Mouse (Mus musculus): ENCODE measurements around the gene Car2. TPM values are rescaled to one million over a fixed set of nuclear protein-coding genes. Genes with fewer than 3 reads are reported as not detected.

Gene Car2
- polyA plus RNA-seq, 1 experiment from 2014 or later = 38.2 TPM

DNA sequence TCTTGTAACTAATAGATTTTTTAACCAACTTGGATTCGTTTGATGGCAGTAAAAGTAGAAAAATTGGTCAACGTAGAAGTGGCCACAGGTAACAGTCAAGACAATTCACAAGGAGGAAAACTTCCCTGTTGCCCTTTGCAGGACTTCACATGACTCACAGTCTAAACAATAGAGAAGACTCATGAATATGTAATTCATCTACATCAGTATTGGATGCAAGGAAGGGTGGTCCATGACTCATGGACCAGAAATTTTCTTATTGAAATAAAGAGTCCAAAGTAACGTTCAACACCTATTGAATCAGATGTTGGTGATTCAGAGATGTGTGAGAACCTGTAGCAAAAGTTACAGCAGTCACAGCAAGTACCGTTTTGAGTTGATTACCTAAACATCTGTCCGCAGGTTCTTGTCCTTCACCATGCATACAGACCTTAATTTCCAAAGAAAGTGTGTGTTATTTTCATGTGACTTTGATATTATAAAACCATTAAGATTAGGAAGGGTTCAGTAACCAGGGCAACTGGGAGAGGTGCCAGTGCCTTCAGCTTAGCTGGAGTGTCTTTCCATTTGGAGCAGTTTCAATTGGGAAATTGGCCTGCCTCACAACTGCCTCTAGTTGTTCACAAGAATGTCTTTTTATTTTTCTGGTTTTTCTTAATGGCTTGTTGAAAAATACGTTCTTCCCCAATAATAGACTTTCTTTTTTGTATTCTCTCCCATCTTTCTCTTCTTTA, 62.2 kb downstream of the Car2 start:
- ATAC-seq (ENCODE audit: low FRiP score, low TSS enrichment) = no peak
- WGBS = 83% methylated on average over 6 of the region's 6 CpGs
- Histone ChIP-seq H3K4me3 (ENCODE audit: low read length) (no peak overlapping the region), H3K27ac (ENCODE audit: low read depth, low read length) (no peak overlapping the region), H3K9me3 (ENCODE audit: control insufficient read depth, low read length) (no peaks in the 10 kb centered on the region), H3K27me3 (ENCODE audit: control insufficient read depth, insufficient read depth, low read length) (no peaks in the 10 kb centered on the region), H3K36me3 (ENCODE audit: control insufficient read depth, insufficient read depth, low read length) (no peaks in the 10 kb centered on the region), H3K4me1 (ENCODE audit: control insufficient read depth, insufficient read depth, low read length) (no peaks in the 10 kb centered on the region), H3K4me2 (replicated peaks; ENCODE audit: low read depth, low read length) (no peak overlapping the region), H3K9ac (ENCODE audit: low read depth, low read length) (no peak overlapping the region)

GRCm38 (mm10) chr3:14950031-14950430, 64.0 kb downstream of the Car2 start:
- Histone ChIP-seq H3K9me3 (ENCODE audit: control insufficient read depth, low read length) (no peaks in the 10 kb centered on the region), H3K27ac (ENCODE audit: low read depth, low read length) (no peak overlapping the region), H3K36me3 (ENCODE audit: control insufficient read depth, insufficient read depth, low read length) (no peaks in the 10 kb centered on the region), H3K27me3 (ENCODE audit: control insufficient read depth, insufficient read depth, low read length) (no peaks in the 10 kb centered on the region), H3K9ac (ENCODE audit: low read depth, low read length) (no peak overlapping the region), H3K4me1 (ENCODE audit: control insufficient read depth, insufficient read depth, low read length) (no peaks in the 10 kb centered on the region), H3K4me2 (replicated peaks; ENCODE audit: low read depth, low read length) (no peak overlapping the region), H3K4me3 (ENCODE audit: low read length) (no peak overlapping the region)
- 91% methylated on average over 2 of the region's 2 CpGs for WGBS
- ATAC-seq (ENCODE audit: low FRiP score, low TSS enrichment) = no peak

Other genes starting within 250 kb of the Car2 start
- 4.2 and 4.7 TPM in 2 replicates for gene Car13, start 244.5 kb upstream of the Car2 start, polyA plus RNA-seq (2014; fragmentation: Nextera tagmentation; extraction: Ambion mirVana)
- not detected in 2 replicates for gene Car1, start 77.9 kb upstream of the Car2 start, polyA plus RNA-seq (2014; fragmentation: Nextera tagmentation; extraction: Ambion mirVana)
- gene Car3, start 22.8 kb upstream of the Car2 start, polyA plus RNA-seq (2014; fragmentation: Nextera tagmentation; extraction: Ambion mirVana) = 26.7 and 26.8 TPM in 2 replicates

Measured in kidney, embryonic 14.5 days (tissue).